Mouse (Mus musculus): ENCODE measurements around the gene Vegfa. TPM values are rescaled to one million over a fixed set of nuclear protein-coding genes. Genes with fewer than 3 reads are reported as not detected.

Gene Vegfa
- total and polyA plus RNA-seq, 2 experiments: 120 to 288 TPM

DNA sequence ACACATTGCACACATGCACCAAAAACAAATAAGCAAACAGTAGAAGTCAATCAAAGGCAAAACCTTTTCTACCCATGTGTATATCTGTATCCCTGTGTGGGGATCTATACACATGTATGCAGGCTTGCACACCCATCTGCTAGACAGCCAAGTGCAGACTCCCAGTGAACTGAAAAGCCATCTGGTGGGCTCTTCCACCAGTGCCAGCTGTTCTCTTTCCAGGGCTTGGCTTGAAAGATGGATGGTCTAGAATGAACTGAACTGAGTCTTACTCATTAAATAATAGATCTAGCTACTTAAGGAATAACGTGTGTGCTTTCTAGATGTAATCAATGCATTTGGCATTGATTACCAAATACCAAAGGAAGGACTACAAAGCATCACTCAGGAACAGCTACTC lies 50.3 kb downstream of the Vegfa start:
- Histone ChIP-seq H3K4me3 (ENCODE audit: insufficient read depth, low read depth, low read length) (no peak overlapping the region), H3K9ac (ENCODE audit: low read depth, low read length) (no peak overlapping the region), H3K36me3 (ENCODE audit: control insufficient read depth, insufficient read depth, low read length) (no peaks in the 10 kb centered on the region), H3K27ac (replicated peaks; ENCODE audit: insufficient read depth, low read depth, low read length) (no peak overlapping the region), H3K4me1 (ENCODE audit: control insufficient read depth, insufficient read depth, low read length) (no peaks in the 10 kb centered on the region), H3K79me2 (ENCODE audit: control insufficient read depth, insufficient read depth, low read length) (no peaks in the 10 kb centered on the region), H3K27me3 (ENCODE audit: control insufficient read depth, insufficient read depth, low read length) (no peaks in the 10 kb centered on the region)
- TF ChIP-seq POLR2A (IDR thresholded peaks at IDR 0.05; ENCODE audit: extremely low read depth, insufficient read depth, low read length): no peak
- no peak for TF ChIP-seq CTCF (IDR thresholded peaks at IDR 0.05; ENCODE audit: low read depth, low read length)
- 83% methylated on average over 1 of the region's 1 CpGs for WGBS
- no peak for DNase-seq (ENCODE audit: extremely low read depth, low read depth, low spot score)

DNA sequence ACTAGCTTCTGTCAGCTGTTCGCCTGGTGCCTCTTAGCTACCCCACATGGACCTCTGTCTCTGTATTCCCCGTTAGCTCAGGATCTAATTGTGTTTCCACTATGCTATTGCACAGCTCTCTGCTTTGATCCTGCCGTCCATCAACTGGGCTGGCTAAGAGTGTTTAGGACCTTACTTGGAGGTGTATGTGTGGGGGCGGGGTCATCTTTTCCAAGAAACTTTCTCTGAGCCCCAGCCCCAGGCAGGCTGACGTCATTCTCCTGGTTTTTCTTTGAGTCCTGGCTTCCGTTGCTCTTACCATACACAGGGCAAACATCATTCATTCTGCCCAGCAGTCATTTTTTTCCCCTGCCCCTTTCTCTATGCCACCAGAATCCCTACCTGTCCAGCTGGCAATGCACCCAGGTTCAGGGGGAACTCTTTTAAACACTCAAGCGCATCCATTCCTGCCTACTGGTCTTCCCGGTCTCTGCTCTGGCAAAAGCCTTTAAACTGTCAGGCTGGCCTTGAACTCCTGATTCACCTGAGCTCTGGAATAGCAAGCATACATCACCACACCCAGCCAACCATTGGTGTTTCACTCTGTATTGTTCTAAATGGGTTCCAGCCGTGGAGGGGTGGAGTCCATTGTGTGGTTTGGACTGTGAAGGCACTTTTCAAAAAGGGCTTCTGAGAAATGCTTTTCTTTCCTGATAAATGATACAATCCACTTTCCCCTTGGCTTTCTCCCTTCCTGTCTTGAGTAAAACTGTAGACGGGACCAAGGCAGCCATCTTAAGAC lies 53.0 kb downstream of the Vegfa start:
- DNase-seq (ENCODE audit: extremely low read depth, low read depth, low spot score): no peak
- Histone ChIP-seq H3K79me2 (ENCODE audit: control insufficient read depth, insufficient read depth, low read length) (no peaks in the 10 kb centered on the region), H3K4me3 (ENCODE audit: insufficient read depth, low read depth, low read length) (no peak overlapping the region), H3K27ac (replicated peaks; ENCODE audit: insufficient read depth, low read depth, low read length) (no peak overlapping the region), H3K36me3 (ENCODE audit: control insufficient read depth, insufficient read depth, low read length) (no peaks in the 10 kb centered on the region), H3K4me1 (ENCODE audit: control insufficient read depth, insufficient read depth, low read length) (no peaks in the 10 kb centered on the region), H3K9ac (ENCODE audit: low read depth, low read length) (no peak overlapping the region), H3K27me3 (ENCODE audit: control insufficient read depth, insufficient read depth, low read length) (no peaks in the 10 kb centered on the region)
- WGBS: 90% methylated on average over 10 of the region's 10 CpGs
- TF ChIP-seq CTCF (IDR thresholded peaks at IDR 0.05; ENCODE audit: low read depth, low read length) (no peak), POLR2A (IDR thresholded peaks at IDR 0.05; ENCODE audit: extremely low read depth, insufficient read depth, low read length) (no peak)

DNA sequence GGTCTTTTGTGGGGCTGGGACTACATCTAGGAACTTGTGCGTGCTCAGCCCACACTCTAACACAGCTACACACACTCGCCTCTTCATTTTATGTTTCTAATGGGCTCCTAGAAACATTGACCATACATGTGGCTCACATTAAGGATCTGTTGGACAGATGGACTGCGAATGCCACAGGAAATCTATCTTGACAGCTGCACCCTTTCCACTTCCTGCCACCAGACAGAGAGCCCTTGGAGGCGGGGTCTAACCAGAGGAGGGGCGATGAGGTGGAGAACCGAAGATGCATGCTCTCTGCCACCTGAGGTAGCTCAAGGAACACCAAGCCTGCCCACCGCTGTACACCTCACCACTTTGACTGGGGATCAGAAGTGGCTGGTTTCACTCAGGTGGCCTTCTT lies 57.7 kb downstream of the Vegfa start:
- Histone ChIP-seq H3K36me3 (ENCODE audit: control insufficient read depth, insufficient read depth, low read length) (no peaks in the 10 kb centered on the region), H3K4me3 (ENCODE audit: insufficient read depth, low read depth, low read length) (no peak overlapping the region), H3K27ac (replicated peaks; ENCODE audit: insufficient read depth, low read depth, low read length) (no peak overlapping the region), H3K27me3 (ENCODE audit: control insufficient read depth, insufficient read depth, low read length) (no peaks in the 10 kb centered on the region), H3K4me1 (ENCODE audit: control insufficient read depth, insufficient read depth, low read length) (peaks cover 19% of the 10 kb centered on the region), H3K79me2 (ENCODE audit: control insufficient read depth, insufficient read depth, low read length) (no peaks in the 10 kb centered on the region), H3K9ac (ENCODE audit: low read depth, low read length) (no peak overlapping the region)
- 75% methylated on average over 7 of the region's 7 CpGs for WGBS
- no peak for DNase-seq (ENCODE audit: extremely low read depth, low read depth, low spot score)
- no peak for TF ChIP-seq CTCF (IDR thresholded peaks at IDR 0.05; ENCODE audit: low read depth, low read length)
- TF ChIP-seq POLR2A (IDR thresholded peaks at IDR 0.05; ENCODE audit: extremely low read depth, insufficient read depth, low read length): no peak

DNA sequence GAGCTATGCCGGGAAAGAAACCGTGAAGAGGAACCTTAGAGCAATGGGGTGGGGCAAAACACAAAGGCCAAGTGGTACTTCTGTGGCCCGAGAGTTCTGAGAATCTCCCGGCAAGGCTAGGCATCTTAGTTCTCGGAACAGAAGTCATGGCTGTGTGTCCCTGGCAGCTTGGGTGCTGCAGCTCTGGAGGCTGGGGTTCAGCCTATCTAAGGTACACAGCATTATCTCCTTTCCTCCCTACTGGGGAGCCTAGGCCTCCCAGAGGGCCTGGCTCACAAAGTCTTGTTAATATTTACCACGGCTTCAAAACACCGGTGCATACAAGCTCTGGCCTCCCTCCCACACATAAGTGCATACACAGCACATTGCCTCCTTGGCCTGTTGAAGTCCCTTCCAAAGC lies 59.0 kb downstream of the Vegfa start:
- Histone ChIP-seq H3K9ac (ENCODE audit: low read depth, low read length) (no peak overlapping the region), H3K27me3 (ENCODE audit: control insufficient read depth, insufficient read depth, low read length) (no peaks in the 10 kb centered on the region), H3K4me3 (ENCODE audit: insufficient read depth, low read depth, low read length) (no peak overlapping the region), H3K4me1 (ENCODE audit: control insufficient read depth, insufficient read depth, low read length) (peaks cover 19% of the 10 kb centered on the region), H3K27ac (replicated peaks; ENCODE audit: insufficient read depth, low read depth, low read length) (peak overlapping the region; percentile 80), H3K79me2 (ENCODE audit: control insufficient read depth, insufficient read depth, low read length) (no peaks in the 10 kb centered on the region), H3K36me3 (ENCODE audit: control insufficient read depth, insufficient read depth, low read length) (no peaks in the 10 kb centered on the region)
- 14% methylated on average over 7 of the region's 7 CpGs for WGBS
- DNase-seq (ENCODE audit: extremely low read depth, low read depth, low spot score): peak; percentile 94
- no peak for TF ChIP-seq CTCF (IDR thresholded peaks at IDR 0.05; ENCODE audit: low read depth, low read length)
- TF ChIP-seq POLR2A (IDR thresholded peaks at IDR 0.05; ENCODE audit: extremely low read depth, insufficient read depth, low read length): no peak

DNA sequence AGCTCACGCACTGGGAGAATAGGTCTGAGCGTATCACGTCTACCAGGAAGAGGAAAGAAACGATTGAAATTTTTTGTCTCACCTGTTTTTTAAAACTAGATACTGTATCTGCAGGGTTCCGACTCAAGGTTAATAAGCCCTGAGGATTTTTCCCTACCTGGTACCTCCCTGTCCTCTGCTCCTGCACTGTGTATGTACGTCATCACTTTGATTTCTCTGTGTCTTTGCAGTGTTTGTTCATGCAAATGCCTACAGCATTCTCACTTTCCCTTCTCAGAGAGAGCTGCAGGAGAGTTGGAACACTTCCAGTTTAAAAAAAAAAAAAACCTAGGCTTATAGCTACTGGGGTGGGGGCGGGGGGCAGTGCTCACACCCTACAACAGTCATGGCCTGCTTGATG lies 59.8 kb downstream of the Vegfa start:
- peak; percentile 87 for DNase-seq (ENCODE audit: extremely low read depth, low read depth, low spot score)
- Histone ChIP-seq H3K9ac (ENCODE audit: low read depth, low read length) (no peak overlapping the region), H3K4me3 (ENCODE audit: insufficient read depth, low read depth, low read length) (no peak overlapping the region), H3K36me3 (ENCODE audit: control insufficient read depth, insufficient read depth, low read length) (no peaks in the 10 kb centered on the region), H3K27ac (replicated peaks; ENCODE audit: insufficient read depth, low read depth, low read length) (peak overlapping the region; percentile 80), H3K4me1 (ENCODE audit: control insufficient read depth, insufficient read depth, low read length) (peaks cover 19% of the 10 kb centered on the region), H3K79me2 (ENCODE audit: control insufficient read depth, insufficient read depth, low read length) (no peaks in the 10 kb centered on the region), H3K27me3 (ENCODE audit: control insufficient read depth, insufficient read depth, low read length) (no peaks in the 10 kb centered on the region)
- 25% methylated on average over 7 of the region's 7 CpGs for WGBS
- TF ChIP-seq CTCF (IDR thresholded peaks at IDR 0.05; ENCODE audit: low read depth, low read length) (no peak), POLR2A (IDR thresholded peaks at IDR 0.05; ENCODE audit: extremely low read depth, insufficient read depth, low read length) (no peak)

DNA sequence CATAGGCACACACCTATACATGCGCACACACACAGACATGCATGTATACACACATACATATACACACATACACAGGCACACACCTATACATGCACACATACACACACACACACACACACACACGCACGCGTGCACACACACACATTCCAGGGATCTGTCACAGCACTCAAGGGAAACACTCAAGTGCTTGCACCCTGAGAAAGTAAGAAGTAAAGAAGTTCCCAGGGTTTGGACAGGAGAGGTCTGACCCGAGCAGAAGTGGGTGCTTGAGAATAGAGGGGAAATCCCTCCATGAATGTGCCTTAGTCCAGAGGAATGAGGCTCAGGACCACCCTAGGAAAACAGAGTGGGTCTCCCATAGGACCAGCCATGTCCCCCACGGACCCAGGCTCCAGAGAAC lies 60.4 kb downstream of the Vegfa start:
- Histone ChIP-seq H3K36me3 (ENCODE audit: control insufficient read depth, insufficient read depth, low read length) (no peaks in the 10 kb centered on the region), H3K4me3 (ENCODE audit: insufficient read depth, low read depth, low read length) (no peak overlapping the region), H3K27me3 (ENCODE audit: control insufficient read depth, insufficient read depth, low read length) (no peaks in the 10 kb centered on the region), H3K79me2 (ENCODE audit: control insufficient read depth, insufficient read depth, low read length) (no peaks in the 10 kb centered on the region), H3K4me1 (ENCODE audit: control insufficient read depth, insufficient read depth, low read length) (peaks cover 19% of the 10 kb centered on the region), H3K27ac (replicated peaks; ENCODE audit: insufficient read depth, low read depth, low read length) (peak overlapping the region; percentile 36), H3K9ac (ENCODE audit: low read depth, low read length) (no peak overlapping the region)
- 68% methylated on average over 6 of the region's 6 CpGs for WGBS
- no peak for DNase-seq (ENCODE audit: extremely low read depth, low read depth, low spot score)
- no peak for TF ChIP-seq POLR2A (IDR thresholded peaks at IDR 0.05; ENCODE audit: extremely low read depth, insufficient read depth, low read length)
- TF ChIP-seq CTCF (IDR thresholded peaks at IDR 0.05; ENCODE audit: low read depth, low read length): no peak

All from liver, adult 2 months (tissue).